Mouse (Mus musculus): Measurements from ENCODE around the gene Gm36210. TPM values are rescaled to one million over a fixed set of nuclear protein-coding genes. Genes with fewer than 3 reads are reported as not detected.
"Not testable (repeated sequence)": the region's sequence is repeated elsewhere in the genome, so short reads cannot be mapped to it uniquely, and the experiment has no call there.

The Gm36210 gene
- polyA plus RNA-seq, 1 experiment from 2014 or later, result 0.24 TPM

DNA sequence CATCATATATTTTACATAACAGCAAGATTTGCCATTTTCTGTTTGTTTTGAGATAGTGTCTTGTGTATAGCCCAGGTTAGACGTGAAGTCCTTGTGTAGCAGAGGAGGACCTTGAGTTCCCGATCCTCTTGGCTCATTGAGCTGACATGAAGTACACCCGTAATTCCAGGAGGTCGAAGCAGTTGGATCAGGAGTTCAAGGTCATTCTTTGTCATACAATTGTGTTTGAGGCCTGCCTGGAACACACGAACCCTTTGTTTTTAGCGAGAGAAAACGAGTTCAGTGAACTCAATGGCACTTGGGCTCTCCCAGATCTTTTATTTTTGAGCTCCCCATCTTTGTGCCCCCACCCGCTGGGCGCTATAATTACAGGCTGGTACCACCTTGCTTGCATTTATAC is 3.9 kb downstream of the Gm36210 start:
- H3K4me1 ChIP-seq, result peaks cover 19% of the 10 kb centered on the region

DNA sequence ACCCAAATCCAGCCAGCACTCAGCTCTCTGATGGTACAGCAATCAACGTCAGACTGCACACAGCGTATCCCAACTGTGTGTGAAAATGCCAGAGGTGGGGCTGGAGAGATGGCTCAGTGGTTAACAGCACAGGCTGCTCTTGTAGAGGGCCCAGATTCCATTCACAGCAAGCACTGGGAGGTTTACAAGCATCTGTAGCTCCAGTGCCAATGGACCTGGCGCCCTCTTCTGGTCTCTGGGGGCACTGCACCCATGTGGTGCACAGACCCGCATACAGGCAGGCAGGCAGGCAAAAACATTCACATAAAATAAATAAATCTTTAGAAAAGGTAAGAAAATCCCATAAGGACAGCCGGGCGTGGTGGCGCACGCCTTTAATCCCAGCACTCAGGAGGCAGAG is 5.1 kb downstream of the Gm36210 start:
- no peak for ATAC-seq (ENCODE audit: low FRiP score)
- no peak overlapping the region for H3K4me3 ChIP-seq (replicated peaks)

More for the DNA sequence above, 3.9 kb downstream of the Gm36210 start:
- Histone ChIP-seq H3K27ac (no peak overlapping the region), H3K4me3 (replicated peaks) (no peak overlapping the region), H3K36me3 (replicated peaks) (no peaks in the 10 kb centered on the region), H3K9me3 (peaks cover 5% of the 10 kb centered on the region), H3K27me3 (peaks cover 17% of the 10 kb centered on the region), H3K4me2 (no peak overlapping the region), H3K9ac (no peak overlapping the region)
- ATAC-seq (ENCODE audit: low FRiP score), result no peak
- WGBS, result 65% methylated on average over 9 of the region's 9 CpGs

DNA sequence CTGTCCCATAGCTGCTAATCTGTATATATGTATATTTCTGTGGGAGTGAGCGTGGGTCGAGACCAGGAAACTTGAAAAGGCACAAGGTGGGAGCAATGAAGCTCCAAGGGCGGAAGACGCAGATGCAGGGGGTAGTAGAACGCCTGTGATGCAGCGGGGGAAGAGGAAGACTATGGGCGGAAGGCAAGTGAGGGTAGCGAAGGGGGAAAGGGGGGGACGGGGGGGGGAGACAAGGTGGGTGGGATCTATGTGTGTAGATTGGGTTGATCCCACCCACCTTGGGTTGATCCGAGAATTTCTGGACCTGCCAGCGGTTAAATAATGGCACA is 5.8 kb downstream of the Gm36210 start:
- peaks cover 12% of the 10 kb centered on the region for H3K4me1 ChIP-seq
- H3K9ac ChIP-seq, result 0 out of 2 replicates have a peak overlapping the region, but pooled peaks have one; percentile 1
- no peak overlapping the region for H3K27ac ChIP-seq
- WGBS, result 18% methylated on average over 11 of the region's 11 CpGs
- no peak overlapping the region for H3K4me3 ChIP-seq (replicated peaks)
- no peak for ATAC-seq (ENCODE audit: low FRiP score)
- peaks cover 17% of the 10 kb centered on the region for H3K27me3 ChIP-seq
- peak overlapping the region; percentile 42; the same call in 1 of the 2 replicates for H3K4me2 ChIP-seq
- peaks cover 5% of the 10 kb centered on the region for H3K9me3 ChIP-seq
- no peaks in the 10 kb centered on the region for H3K36me3 ChIP-seq (replicated peaks)

More for the DNA sequence above, 5.1 kb downstream of the Gm36210 start:
- 41% methylated on average over 8 of the region's 8 CpGs for WGBS
- Histone ChIP-seq H3K9ac (no peak overlapping the region), H3K9me3 (peaks cover 5% of the 10 kb centered on the region), H3K27me3 (peaks cover 17% of the 10 kb centered on the region), H3K27ac (no peak overlapping the region), H3K4me2 (no peak overlapping the region), H3K36me3 (replicated peaks) (no peaks in the 10 kb centered on the region), H3K4me1 (peaks cover 12% of the 10 kb centered on the region)

DNA sequence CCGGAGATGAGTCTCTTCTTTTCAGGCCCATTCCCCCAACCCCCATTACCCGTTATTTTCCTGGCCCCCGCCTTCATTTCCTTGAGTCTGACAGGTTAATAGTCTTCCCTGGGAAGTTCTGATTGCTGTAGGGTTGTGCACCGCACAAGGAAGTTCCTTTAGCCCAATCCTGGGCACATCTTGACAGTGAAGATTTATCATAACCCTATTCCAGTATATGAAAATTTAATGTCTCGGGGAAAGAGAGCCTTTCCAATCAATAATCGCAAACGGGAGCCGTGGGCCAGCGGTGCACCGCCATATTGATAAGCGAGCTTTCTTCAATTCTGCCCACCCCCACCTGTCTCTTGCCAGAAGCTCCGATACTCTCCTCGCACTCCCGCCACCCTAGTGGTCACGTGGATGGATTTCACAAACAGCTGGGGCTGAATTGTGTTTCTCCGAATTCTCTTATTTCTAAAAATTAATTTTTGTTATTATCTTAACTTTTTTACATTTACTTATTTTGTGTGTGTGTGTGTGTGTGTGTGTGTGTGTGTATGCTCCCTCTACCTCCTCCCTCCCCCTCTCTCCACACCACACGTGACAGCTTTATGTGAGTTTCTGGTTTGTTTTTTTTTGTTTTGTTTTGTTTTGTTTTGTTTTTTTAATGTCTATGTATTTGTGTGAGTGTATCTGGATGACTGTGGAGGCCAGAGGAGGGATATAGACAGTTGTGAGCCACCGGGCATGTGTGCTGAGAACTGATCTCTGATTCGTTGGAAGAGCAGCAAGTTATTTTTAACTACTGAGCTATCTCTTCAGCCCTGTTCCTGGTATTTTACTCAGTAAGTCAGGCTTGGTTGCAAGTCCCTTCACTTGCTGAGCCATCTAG is 6.4 kb downstream of the Gm36210 start:
- WGBS, result 9% methylated on average over 19 of the region's 19 CpGs
- H3K4me2 ChIP-seq, result peak overlapping the region; percentile 42
- ATAC-seq (ENCODE audit: low FRiP score), result peak; percentile 44; the same call in 1 of the 2 replicates
- peaks cover 5% of the 10 kb centered on the region for H3K9me3 ChIP-seq
- peak overlapping the region; percentile 36; the same call in 1 of the 2 replicates for H3K9ac ChIP-seq
- peaks cover 12% of the 10 kb centered on the region for H3K4me1 ChIP-seq
- H3K27me3 ChIP-seq, result peaks cover 17% of the 10 kb centered on the region
- H3K36me3 ChIP-seq (replicated peaks), result no peaks in the 10 kb centered on the region
- H3K27ac ChIP-seq, result no peak overlapping the region
- peak overlapping the region; percentile 23 for H3K4me3 ChIP-seq (replicated peaks)

DNA sequence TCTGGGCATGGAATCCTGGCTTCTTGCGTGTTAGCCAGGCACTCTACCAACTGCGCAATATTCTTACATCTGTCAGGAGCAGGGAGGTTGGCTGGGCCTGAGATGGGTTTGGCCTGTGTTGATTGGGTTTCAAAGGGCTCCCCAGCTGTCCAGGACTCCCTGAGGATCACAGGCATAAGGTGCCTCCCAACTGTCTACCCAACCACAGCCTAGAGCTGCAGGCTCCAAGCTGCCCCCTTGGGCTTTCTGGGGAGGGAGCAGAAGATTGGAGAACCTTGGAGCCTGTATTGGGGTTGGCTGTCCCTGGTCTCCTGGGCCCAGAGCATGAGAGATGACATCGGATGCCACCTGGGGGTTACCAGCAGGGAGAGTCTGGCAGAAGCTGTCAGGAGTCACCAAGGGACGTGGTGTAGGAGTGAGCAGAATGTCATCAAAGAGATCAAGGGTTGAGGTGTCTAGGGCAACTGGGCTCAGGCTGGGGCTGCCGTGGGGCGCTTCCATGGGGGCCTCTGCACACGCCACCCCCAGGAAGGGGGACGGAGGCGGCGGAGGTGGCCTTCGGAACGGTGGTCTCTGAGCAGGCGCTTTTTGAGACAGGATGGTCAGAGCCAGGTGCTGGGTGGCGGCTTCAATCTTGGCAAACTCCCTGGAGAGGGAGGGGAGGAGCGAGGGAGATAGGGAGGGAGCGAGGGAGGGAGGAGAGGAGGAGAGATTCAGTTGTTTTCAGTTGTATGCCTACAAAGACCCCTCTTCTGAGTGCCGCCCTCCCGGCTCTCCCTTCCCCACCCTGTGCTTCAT is 7.3 kb downstream of the Gm36210 start:
- Histone ChIP-seq H3K36me3 (replicated peaks) (no peaks in the 10 kb centered on the region), H3K27ac (no peak overlapping the region), H3K4me3 (replicated peaks) (peak overlapping the region; percentile 23), H3K4me1 (peaks cover 12% of the 10 kb centered on the region), H3K4me2 (peak overlapping the region; percentile 42), H3K9me3 (peaks cover 5% of the 10 kb centered on the region), H3K9ac (peak overlapping the region; percentile 36; the same call in 1 of the 2 replicates), H3K27me3 (peaks cover 17% of the 10 kb centered on the region)
- ATAC-seq (ENCODE audit: low FRiP score), result peak; percentile 48; the same call in 1 of the 2 replicates
- WGBS, result 20% methylated on average over 17 of the region's 18 CpGs

DNA sequence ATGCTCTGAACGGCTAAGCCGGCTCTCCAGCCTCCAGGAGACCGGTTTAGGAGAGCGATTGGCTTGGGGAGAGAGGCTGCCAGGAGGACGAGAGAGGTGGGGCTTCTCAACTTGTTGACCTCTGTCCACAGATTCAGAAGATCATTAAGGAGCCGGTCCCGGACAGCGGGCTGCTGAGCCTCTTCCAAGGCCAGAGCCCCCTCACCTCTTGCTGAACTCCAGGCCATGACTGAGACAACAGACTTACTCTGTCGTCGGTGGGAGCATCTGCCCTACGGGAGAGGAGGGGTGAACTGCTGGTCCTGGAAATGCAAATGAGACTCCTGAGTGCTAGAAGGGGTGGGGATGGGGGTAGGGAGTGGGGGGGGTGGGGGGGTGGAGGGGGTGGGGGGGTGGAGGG is 11.1 kb downstream of the Gm36210 start:
- H3K9ac ChIP-seq, result no peak overlapping the region
- H3K4me3 ChIP-seq (replicated peaks), result no peak overlapping the region
- peaks cover 9% of the 10 kb centered on the region for H3K4me1 ChIP-seq
- no peak overlapping the region for H3K27ac ChIP-seq
- no peaks in the 10 kb centered on the region for H3K9me3 ChIP-seq
- peaks cover 7% of the 10 kb centered on the region for H3K27me3 ChIP-seq
- no peak overlapping the region for H3K4me2 ChIP-seq
- no peak for ATAC-seq (ENCODE audit: low FRiP score)
- 74% methylated on average over 11 of the region's 11 CpGs for WGBS
- no peaks in the 10 kb centered on the region for H3K36me3 ChIP-seq (replicated peaks)

DNA sequence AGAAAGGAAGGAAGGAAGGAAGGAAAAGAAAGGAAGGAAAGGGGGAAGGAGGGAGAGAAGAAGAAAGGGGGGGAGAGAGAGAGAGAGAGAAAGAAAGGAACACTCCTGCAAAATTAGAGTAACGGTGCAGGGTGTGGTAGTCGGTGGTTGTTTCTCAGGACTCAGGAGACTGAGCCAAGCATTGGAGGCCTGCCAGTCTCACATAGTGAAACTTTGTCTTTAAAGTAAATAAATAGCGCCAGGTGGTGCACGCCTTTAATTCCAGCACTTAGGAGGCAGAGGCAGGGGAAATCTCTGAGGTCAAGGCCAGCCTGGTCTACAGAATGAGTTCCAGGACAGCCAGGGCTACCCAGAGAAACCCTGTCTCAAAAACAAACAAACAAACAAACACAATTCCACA is 19.6 kb downstream of the Gm36210 start:
- no peak overlapping the region for H3K9ac ChIP-seq
- H3K4me1 ChIP-seq, result no peaks in the 10 kb centered on the region
- H3K9me3 ChIP-seq, result peaks cover 7% of the 10 kb centered on the region; the same call in 1 of the 2 replicates
- no peak overlapping the region for H3K4me3 ChIP-seq (replicated peaks)
- ATAC-seq (ENCODE audit: low FRiP score), result no peak
- H3K4me2 ChIP-seq, result no peak overlapping the region
- H3K36me3 ChIP-seq (replicated peaks), result no peaks in the 10 kb centered on the region
- WGBS, result 86% methylated on average over 4 of the region's 4 CpGs
- H3K27me3 ChIP-seq, result no peaks in the 10 kb centered on the region
- no peak overlapping the region for H3K27ac ChIP-seq

DNA sequence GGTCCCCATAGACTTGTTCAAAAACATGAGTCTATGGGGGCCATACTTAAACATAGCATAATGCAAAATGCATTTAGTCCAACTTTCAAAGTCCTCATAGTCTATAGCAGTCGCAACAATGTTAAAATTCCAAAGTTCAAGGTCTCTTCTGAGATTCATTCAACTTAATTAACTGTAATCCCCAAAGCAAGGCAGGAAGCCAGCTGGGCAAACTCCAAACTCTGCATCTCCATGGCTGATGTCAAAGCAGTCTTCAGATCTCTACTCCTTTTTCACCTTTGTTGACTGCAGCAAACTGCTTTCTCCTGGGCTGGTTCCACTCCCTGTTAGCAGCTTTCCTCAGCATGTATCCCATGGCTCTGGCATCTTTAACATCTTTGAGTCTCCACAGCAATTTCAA is 27.3 kb downstream of the Gm36210 start:
- H3K27me3 ChIP-seq; H3K36me3 ChIP-seq (replicated peaks); H3K4me2 ChIP-seq; H3K9ac ChIP-seq; ATAC-seq (ENCODE audit: low FRiP score); H3K27ac ChIP-seq; H3K9me3 ChIP-seq; H3K4me3 ChIP-seq (replicated peaks): not testable (repeated sequence)
- H3K4me1 ChIP-seq, result peaks cover 18% of the 10 kb centered on the region
- 84% methylated on average over 1 of the region's 1 CpGs for WGBS

DNA sequence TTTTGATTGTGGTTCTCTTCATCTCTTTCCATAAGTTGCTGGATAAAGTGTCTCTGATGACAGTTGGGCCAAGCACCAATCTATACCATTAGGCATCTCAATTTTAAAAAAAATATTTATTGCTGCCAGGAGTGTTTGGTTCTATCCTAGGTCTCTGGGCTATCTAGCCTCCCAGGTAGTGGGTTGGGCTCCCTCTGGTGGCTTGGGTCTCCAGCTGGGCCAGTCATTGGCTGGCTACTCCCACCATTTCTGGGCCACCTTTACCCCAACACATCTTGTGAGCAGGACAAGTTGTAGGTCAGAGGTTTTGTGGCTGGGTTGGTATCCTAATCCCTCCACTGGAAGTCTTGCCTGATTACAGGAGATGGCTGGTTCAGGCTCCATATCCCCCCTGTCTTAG is 28.1 kb downstream of the Gm36210 start:
- Histone ChIP-seq H3K4me3 (replicated peaks) (no peak overlapping the region), H3K4me2 (no peak overlapping the region)

DNA sequence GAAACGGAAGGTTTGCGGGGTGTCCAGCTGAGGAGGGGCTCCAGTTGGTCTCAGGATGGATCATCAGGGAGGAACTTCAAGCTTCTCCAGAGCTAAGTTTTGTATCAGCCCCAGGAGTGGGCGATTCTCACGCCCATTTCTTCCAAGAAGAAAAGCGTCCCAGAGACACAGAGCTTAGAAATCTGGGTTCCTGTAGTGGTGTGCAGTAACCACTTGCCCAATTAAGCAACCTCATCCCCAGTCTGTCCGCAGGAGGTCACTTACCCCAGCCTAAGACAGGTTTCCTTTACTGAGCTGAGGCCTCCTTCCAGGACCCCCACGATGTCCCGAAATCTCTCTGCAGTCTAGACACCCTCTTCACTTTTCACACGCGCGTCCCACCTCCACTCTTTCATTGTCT is 29.1 kb downstream of the Gm36210 start:
- Histone ChIP-seq H3K27ac (no peak overlapping the region), H3K9ac (peak overlapping the region; percentile 39), H3K4me2 (peak overlapping the region; percentile 75), H3K4me1 (peaks cover 18% of the 10 kb centered on the region), H3K36me3 (replicated peaks) (no peaks in the 10 kb centered on the region), H3K9me3 (0 out of 2 replicates have a peak, but pooled peaks cover 3% of the 10 kb centered on the region), H3K4me3 (replicated peaks) (peak overlapping the region; percentile 53), H3K27me3 (no peaks in the 10 kb centered on the region)
- WGBS, result 11% methylated on average over 11 of the region's 11 CpGs
- ATAC-seq (ENCODE audit: low FRiP score), result peak; percentile 7; the same call in 1 of the 2 replicates

More for the DNA sequence above, 28.1 kb downstream of the Gm36210 start:
- no peak overlapping the region for H3K9ac ChIP-seq
- no peaks in the 10 kb centered on the region for H3K27me3 ChIP-seq
- no peak for ATAC-seq (ENCODE audit: low FRiP score)
- peaks cover 18% of the 10 kb centered on the region for H3K4me1 ChIP-seq
- H3K27ac ChIP-seq, result no peak overlapping the region
- peaks cover 7% of the 10 kb centered on the region; the same call in 1 of the 2 replicates for H3K9me3 ChIP-seq
- H3K36me3 ChIP-seq (replicated peaks), result no peaks in the 10 kb centered on the region

DNA sequence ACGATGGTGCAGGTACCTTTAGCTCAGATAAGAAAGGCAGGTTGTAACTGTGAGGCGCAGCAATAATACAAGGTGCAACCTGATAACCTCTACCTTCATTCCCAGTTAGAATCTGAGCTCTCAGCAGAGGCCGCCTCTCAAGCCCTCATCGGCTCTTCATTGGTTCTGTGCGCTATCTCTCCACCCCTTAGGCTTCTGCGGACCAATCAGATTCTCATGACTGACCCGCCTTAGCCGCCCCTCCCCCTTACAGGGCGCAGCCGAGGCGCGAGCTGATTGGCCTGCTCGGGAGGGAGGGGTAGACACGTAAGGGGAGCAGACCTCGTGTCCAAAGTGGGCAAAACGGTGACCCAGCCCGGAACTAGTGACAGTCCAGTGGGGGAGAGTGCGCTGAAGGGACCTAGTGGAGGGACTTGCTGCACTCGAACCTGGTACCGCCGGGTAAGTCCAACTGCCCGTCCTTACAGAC is 29.5 kb downstream of the Gm36210 start, which contains the start of gene Isoc2a:
TSS of gene Isoc2a (plus strand) at position 401 of the 469 bp plus-strand sequence.
- Histone ChIP-seq H3K9me3 (no peaks in the 10 kb centered on the region), H3K9ac (peak within 1 kb of the TSS; percentile 39), H3K27me3 (no peaks in the 10 kb centered on the region), H3K36me3 (replicated peaks) (no peaks in the 10 kb centered on the region), H3K4me2 (peak within 1 kb of the TSS; percentile 75), H3K4me3 (replicated peaks) (peak within 1 kb of the TSS; percentile 53), H3K4me1 (peaks cover 18% of the 10 kb centered on the region), H3K27ac (no peak within 1 kb of the TSS)
- under 1% methylated on average over 22 of the region's 22 CpGs for WGBS
- ATAC-seq (ENCODE audit: low FRiP score), result peak; percentile 100

DNA sequence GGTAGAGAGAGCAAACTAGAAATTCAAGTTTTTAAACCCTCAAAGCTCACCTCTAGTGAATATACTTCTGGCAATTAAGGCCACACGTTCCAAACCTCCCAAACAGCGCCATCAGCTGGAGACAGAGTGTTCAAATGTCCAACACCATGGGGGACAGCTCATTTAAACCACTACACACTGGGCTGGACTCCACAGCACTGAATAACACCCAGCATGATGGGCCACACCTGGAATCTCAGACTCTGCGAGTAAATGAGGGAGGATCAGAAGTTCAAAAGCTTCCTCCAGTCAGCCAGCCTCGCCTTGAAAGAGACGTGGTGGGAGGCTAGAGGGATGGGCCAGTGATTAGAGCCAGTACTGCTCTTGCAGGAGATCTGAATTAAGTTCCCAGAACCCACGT is 36.2 kb downstream of the Gm36210 start, which contains the start of gene Isoc2b:
TSS of gene Isoc2b (minus strand) at position 126 of the 400 bp plus-strand sequence.
- WGBS, result 66% methylated on average over 6 of the region's 6 CpGs
- no peak within 1 kb of the TSS for H3K4me3 ChIP-seq (replicated peaks)
- H3K27ac ChIP-seq, result no peak within 1 kb of the TSS
- ATAC-seq (ENCODE audit: low FRiP score), result no peak
- no peak within 1 kb of the TSS for H3K4me2 ChIP-seq
- H3K36me3 ChIP-seq (replicated peaks), result no peaks in the 10 kb centered on the region
- H3K4me1 ChIP-seq, result peaks cover 10% of the 10 kb centered on the region
- no peaks in the 10 kb centered on the region for H3K9me3 ChIP-seq
- H3K27me3 ChIP-seq, result no peaks in the 10 kb centered on the region
- H3K9ac ChIP-seq, result no peak within 1 kb of the TSS

Data from forebrain, embryonic 12.5 days (tissue).